Mouse (Mus musculus) kidney, adult 18-20 months (tissue): ENCODE results near the gene Padi4.

Experiments used
- DNase-seq: peaks from one replicate; pipeline ENCODE4 v3.0.0; 2021

Gene Padi4

DNA sequence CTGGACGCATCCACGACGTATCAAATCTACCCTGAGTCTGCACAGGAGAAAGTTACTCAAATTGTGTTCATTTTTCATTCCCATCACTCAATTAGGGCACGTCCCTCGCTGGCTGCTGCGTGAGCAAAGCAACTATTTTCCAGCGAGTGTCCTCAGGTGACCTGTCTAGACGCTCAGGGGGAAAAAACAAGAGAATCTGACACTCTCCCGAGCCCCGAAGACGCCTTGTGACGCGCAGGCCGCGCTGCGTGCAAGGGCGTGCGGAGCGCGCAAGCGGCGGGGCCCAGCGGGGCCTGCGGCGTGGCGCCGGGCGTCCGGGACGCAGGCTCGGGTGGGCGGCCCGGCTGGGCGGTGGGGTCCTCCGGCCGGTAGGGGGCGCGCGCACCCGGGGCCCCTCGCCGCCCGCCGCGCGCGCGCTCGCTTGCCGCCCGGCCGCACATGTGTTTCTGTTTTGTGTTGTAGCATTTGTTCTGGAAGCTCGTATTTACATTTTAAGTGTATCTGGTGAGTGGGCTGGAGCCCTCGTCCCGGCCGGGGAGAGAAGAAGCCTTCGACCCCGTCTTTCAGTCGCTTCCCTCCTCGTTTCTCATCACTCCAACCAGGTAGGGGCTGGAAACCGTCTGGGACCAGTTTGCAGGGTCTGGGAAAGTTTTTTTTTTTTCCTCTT, 72.9 kb downstream of the Padi4 start:
- peak; percentile 83 for DNase-seq

DNA sequence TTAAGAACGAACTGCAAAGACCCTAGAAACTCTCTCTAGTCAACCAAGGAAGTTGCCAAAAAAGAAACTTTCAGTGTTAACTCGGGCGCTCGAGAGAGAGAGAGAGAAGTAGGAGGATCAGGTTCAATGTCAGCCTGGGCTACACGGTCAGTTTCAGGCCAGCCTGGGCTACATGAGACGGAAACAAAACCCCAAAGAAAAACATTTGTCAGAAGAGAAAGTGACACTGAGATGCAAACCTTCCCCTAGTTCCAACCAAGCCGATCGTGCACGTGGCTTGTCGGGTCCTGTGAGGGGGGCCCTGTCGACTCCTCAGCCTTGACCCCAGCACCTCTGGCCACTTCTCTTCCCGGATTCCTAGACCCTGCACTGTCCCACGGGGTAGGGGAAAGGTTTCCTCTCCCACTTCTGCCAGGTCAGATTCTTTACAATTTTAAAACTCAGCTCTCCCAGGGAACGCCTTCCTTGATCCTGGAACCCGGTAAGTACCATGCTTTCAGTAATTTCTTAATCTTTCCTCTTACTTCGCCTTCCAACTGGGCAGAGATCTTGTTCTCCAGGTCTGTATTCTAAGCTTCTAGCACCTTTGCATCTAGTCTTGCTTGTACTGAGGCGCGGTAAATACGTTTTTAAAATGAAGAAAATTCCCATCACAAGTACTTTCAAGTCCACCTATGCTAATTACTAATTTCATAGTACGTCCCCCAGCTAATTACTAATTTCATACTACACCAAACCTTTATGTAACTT, 73.6 kb downstream of the Padi4 start, which contains the start of gene Rcc2:
TSS of gene Rcc2 (plus strand) at position 273 of the 750 bp plus-strand sequence.
- no peak for DNase-seq

DNA sequence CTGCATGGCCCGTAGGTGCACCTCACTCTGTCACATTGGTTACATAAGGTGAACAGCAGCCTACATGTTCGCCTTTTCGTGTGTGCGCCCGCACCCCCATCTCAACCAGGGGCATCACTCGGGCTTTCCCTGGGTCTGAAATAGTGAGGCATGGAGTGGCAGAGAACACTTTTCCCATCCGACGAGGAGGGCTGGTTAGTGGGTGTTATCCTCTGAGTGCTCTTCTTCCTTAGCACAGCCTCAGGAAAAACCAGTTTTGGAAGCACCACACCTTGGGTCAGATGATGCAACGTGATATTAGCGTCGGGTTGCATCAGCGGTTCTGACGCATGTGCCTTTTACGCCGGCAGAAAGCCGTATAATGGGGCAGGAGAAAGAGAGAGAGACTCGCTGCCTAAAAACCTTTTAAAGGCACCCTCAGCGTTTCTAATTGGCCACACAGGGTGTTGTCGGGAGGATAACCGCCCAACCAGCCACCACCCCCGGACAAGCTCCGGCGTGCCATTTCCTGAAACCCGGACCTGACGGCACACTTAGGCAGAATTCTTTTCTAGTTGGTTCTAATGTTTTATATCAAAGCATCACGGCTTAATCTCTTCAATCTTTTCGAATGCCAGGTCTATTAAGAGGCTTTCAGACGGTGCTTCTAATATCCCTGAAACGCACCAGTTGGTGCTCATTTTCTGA, 74.5 kb downstream of the Padi4 start:
- DNase-seq, result peak; percentile 57
